Mouse (Mus musculus) megakaryocyte, embryonic 14.5 days (primary cell): ENCODE measurements around the gene Hist1h1c. TPM values are rescaled to one million over a fixed set of nuclear protein-coding genes. Genes with fewer than 3 reads are reported as not detected.
A peak's percentile ranks its signal among the peaks of the same experiment; 100 is the strongest.
"Not testable (repeated sequence)": the region's sequence is repeated elsewhere in the genome, so short reads cannot be mapped to it uniquely, and the experiment has no call there.

ENCODE experiments used
- H3K27me3 ChIP-seq: replicated peaks from 2 replicates; pipeline ENCODE3; 2012; ENCODE audit warnings: inconsistent platforms
- H3K36me3 ChIP-seq: replicated peaks from 2 replicates; pipeline ENCODE3; 2012; ENCODE audit warnings: low read length, inconsistent platforms, mixed read lengths
- H3K4me1 ChIP-seq: 2 replicates; pipeline ENCODE4 v1.6.1; 2012; ENCODE audit warnings: inconsistent platforms
- H3K4me3 ChIP-seq: replicated peaks from 2 replicates; pipeline ENCODE3; 2012; ENCODE audit warnings: moderate library complexity, mild to moderate bottlenecking, inconsistent platforms
- H3K9me3 ChIP-seq: 2 replicates; pipeline ENCODE4 v1.6.1; 2012; ENCODE audit warnings: inconsistent platforms
- FLI1 ChIP-seq: IDR thresholded peaks from 2 replicates; pipeline ENCODE4 v1.6.1; 2012; ENCODE audit warnings: low read length, inconsistent platforms, mixed read lengths
- GATA1 ChIP-seq: IDR thresholded peaks from 3 replicates; pipeline ENCODE4 v1.6.1; 2012; ENCODE audit warnings: mixed read lengths, low read length, inconsistent platforms, borderline replicate concordance
- polyA plus RNA-seq: library from polyadenylated mRNA; stranded (reverse); fragments of >175 nt; gene quantifications from 2 replicates; pipeline ENCODE4 v1.2.3, GENCODE M21; 2012; ENCODE audit warnings: low replicate concordance; ENCODE audit not compliant: insufficient read depth

The Hist1h1c gene
- polyA plus RNA-seq, 1 experiment, result 402 TPM

GRCm38 (mm10) chr13:23699767-23700166 is 38.8 kb upstream of the Hist1h1c start:
- Histone ChIP-seq H3K4me1 (peaks cover 46% of the 10 kb centered on the region), H3K27me3 (no peaks in the 10 kb centered on the region), H3K4me3 (no peak overlapping the region), H3K36me3 (peaks cover 2% of the 10 kb centered on the region), H3K9me3 (no peaks in the 10 kb centered on the region)
- no peak for TF ChIP-seq FLI1
- TF ChIP-seq GATA1, result no peak

- Histone ChIP-seq H3K4me1 (peaks cover 44% of the 10 kb centered on the region), H3K36me3 (no peaks in the 10 kb centered on the region)
Observed at GRCm38 (mm10) chr13:23700786-23701520, 37.7 kb upstream of the Hist1h1c start.

GRCm38 (mm10) chr13:23702220-23702619 is 36.4 kb upstream of the Hist1h1c start:
- H3K36me3 ChIP-seq, result no peaks in the 10 kb centered on the region
- H3K27me3 ChIP-seq, result peaks cover 2% of the 10 kb centered on the region
- TF ChIP-seq FLI1, result no peak
- TF ChIP-seq GATA1, result no peak
- no peaks in the 10 kb centered on the region for H3K9me3 ChIP-seq
- peaks cover 36% of the 10 kb centered on the region for H3K4me1 ChIP-seq
- no peak overlapping the region for H3K4me3 ChIP-seq

More at GRCm38 (mm10) chr13:23700786-23701520, 37.7 kb upstream of the Hist1h1c start:
- TF ChIP-seq GATA1 (no peak), FLI1 (no peak)
- H3K4me3 ChIP-seq, result peak overlapping the region; percentile 87
- peaks cover 2% of the 10 kb centered on the region for H3K27me3 ChIP-seq
- no peaks in the 10 kb centered on the region for H3K9me3 ChIP-seq

DNA sequence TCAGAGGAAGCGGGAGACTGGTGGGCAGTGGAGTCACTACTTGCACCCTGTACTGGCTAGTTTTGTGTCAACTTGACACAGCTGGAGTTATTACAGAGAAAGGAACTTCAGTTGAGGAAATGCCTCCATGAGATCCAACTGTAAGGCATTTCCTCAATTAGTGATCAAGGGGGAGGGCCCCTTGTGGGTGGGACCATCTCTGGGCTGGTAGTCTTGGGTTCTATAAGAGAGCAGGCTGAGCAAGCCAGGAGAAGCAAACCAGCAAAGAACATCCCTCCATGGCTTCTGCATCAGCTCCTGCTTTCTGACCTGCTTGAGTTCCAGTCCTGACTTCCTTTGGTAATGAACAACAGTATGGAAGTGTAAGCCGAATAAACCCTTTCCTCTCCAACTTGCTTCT is 35.8 kb upstream of the Hist1h1c start:
- H3K4me1 ChIP-seq, result peaks cover 32% of the 10 kb centered on the region
- not testable (repeated sequence) for H3K36me3 ChIP-seq, H3K27me3 ChIP-seq, H3K4me3 ChIP-seq, H3K9me3 ChIP-seq

DNA sequence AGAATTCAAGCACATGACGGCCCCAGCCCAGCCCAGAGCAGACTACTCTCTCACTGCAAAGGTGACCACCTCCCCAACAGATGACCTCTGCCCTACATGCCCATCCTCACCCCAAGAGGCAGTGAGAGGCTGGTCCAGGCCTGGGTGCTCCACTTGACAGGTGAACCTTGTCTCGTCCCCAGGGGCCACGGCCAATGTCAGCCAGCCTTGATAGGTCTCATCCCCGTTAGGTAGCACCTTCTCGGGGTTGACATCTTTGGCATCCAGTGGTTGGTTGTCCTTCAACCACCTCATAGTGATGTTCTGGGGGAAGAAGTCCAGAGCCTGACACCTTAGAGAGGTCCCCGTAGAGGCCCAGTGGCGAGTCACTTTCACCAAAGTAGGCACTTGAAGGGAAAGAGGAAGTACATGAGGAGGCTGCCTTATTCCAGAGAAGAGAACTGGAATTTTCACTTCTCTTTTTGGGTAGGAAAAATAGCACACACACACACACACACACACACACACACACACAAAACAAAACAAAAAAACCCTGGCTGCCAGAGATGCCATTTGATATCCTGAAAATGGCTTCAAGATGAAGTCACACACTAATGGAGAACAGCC is 32.8 kb upstream of the Hist1h1c start:
- H3K4me1 ChIP-seq, result peaks cover 38% of the 10 kb centered on the region
- peaks cover 29% of the 10 kb centered on the region for H3K27me3 ChIP-seq
- no peaks in the 10 kb centered on the region for H3K9me3 ChIP-seq
- H3K4me3 ChIP-seq, result no peak overlapping the region
- no peaks in the 10 kb centered on the region for H3K36me3 ChIP-seq
- TF ChIP-seq GATA1, result no peak
- TF ChIP-seq FLI1, result no peak

GRCm38 (mm10) chr13:23706771-23707170 is 31.8 kb upstream of the Hist1h1c start:
- Histone ChIP-seq H3K36me3 (no peaks in the 10 kb centered on the region), H3K4me1 (peaks cover 38% of the 10 kb centered on the region), H3K27me3 (peaks cover 37% of the 10 kb centered on the region), H3K9me3 (no peaks in the 10 kb centered on the region), H3K4me3 (no peak overlapping the region)
- TF ChIP-seq GATA1 (no peak), FLI1 (no peak)

GRCm38 (mm10) chr13:23708041-23708440 is 30.6 kb upstream of the Hist1h1c start:
- Histone ChIP-seq H3K36me3 (no peaks in the 10 kb centered on the region), H3K9me3 (no peaks in the 10 kb centered on the region), H3K4me3 (no peak overlapping the region), H3K4me1 (peaks cover 38% of the 10 kb centered on the region), H3K27me3 (peaks cover 40% of the 10 kb centered on the region)
- TF ChIP-seq FLI1 (no peak), GATA1 (no peak)

DNA sequence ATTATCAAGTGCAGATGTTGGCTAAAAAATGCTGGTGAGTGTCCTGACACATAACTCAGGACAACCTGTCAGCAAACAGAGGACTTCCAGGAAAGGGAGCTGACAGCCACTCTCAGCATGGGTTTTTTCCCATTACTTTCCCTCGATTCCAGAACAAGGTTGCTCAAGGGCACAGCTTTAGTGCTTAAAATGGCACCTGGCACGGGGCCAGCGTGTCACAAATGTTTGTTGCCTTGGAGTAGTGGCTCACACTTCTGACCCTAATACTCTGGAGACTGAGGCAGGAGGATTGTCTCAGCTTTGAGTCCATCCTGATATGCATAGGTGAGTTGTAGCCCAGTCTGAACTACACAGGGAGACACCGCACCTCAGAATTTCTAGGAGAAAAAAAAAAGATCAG is 30.0 kb upstream of the Hist1h1c start:
- Histone ChIP-seq H3K36me3 (no peaks in the 10 kb centered on the region), H3K27me3 (peaks cover 43% of the 10 kb centered on the region), H3K9me3 (no peaks in the 10 kb centered on the region), H3K4me3 (no peak overlapping the region), H3K4me1 (peaks cover 38% of the 10 kb centered on the region)
- TF ChIP-seq GATA1 (no peak), FLI1 (no peak)

DNA sequence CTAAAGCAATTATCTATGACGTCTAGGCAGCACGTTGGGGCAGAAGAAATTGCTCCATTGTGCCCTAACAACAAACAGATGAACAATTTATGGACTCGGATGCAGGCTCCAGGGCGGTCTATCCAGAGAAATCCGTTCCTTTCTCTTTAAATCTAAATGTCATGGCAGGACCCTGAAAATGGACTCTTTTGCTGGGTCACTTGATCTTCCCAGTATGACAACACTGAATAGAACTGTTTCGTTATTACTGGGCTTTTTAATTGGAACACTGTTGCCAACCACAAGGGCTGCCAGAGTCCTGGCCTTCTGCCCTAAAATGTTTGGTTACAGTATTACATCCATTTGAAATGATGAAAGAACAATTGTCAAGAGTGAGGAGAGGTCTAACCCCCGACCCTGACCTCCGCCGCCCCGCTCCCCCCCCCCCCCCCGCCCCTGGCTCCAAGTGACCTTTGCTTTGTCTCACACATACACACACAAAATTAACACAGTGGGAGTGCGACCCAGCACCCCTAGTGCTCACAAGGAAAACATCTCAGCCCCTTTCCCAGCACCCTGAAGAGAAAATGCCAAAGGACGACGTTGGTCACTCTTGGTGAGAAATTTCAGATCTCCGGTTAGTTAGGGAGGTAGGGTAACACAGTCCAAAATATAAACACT is 28.8 kb upstream of the Hist1h1c start:
- H3K27me3 ChIP-seq, result peaks cover 48% of the 10 kb centered on the region
- no peaks in the 10 kb centered on the region for H3K36me3 ChIP-seq
- H3K4me1 ChIP-seq, result peaks cover 38% of the 10 kb centered on the region
- no peaks in the 10 kb centered on the region for H3K9me3 ChIP-seq
- TF ChIP-seq FLI1 (no peak), GATA1 (no peak)
- H3K4me3 ChIP-seq, result peak overlapping the region; percentile 93

- no peaks in the 10 kb centered on the region for H3K9me3 ChIP-seq
- H3K4me3 ChIP-seq, result peak within 1 kb of the TSS; percentile 93
- H3K27me3 ChIP-seq, result peaks cover 48% of the 10 kb centered on the region
- no peaks in the 10 kb centered on the region for H3K36me3 ChIP-seq
- H3K4me1 ChIP-seq, result peaks cover 37% of the 10 kb centered on the region
- no peak for TF ChIP-seq GATA1
- no peak for TF ChIP-seq FLI1
Observed at GRCm38 (mm10) chr13:23710374-23711089, 28.1 kb upstream of the Hist1h1c start, which contains the start of gene Hfe. Hfe (minus strand) TSS chr13:23710854.
